Mouse (Mus musculus): Measurements from ENCODE around the gene Mob3b. TPM values are rescaled to one million over a fixed set of nuclear protein-coding genes. Genes with fewer than 3 reads are reported as not detected.

Gene Mob3b
- total and polyA plus RNA-seq, 2 experiments, result 16.5 to 18.3 TPM

DNA sequence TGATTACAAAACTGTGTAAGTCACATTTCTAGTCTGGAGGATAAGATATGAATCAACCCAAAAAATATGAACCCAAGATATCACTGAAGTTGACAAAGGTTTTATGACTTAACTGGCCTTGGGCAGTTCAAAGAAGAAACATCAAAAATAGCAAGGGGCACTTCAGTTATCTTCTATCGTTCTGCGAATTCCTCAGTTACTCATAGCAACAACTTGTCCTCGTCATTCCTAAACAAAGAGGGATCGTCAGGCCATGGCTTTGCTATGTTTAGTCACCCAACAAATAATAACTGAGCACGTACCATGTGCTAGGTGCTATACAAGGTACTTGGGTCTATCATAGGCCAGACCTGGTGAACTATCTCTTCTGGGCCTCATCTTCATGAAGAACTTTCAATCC is 10.7 kb downstream of the Mob3b start:
- 62% methylated on average over 5 of the region's 5 CpGs for WGBS
- DNase-seq (ENCODE audit: extremely low read depth, low read depth, low spot score), result no peak
- no peak overlapping the region for H3K27ac ChIP-seq (replicated peaks; ENCODE audit: insufficient read depth, low read depth, low read length)
- H3K27me3 ChIP-seq (ENCODE audit: control insufficient read depth, insufficient read depth, low read length), result no peaks in the 10 kb centered on the region
- TF ChIP-seq CTCF (IDR thresholded peaks at IDR 0.05; ENCODE audit: low read depth, low read length), result no peak
- TF ChIP-seq POLR2A (IDR thresholded peaks at IDR 0.05; ENCODE audit: extremely low read depth, insufficient read depth, low read length), result no peak
- peaks cover 32% of the 10 kb centered on the region; the same call in 1 of the 2 replicates for H3K79me2 ChIP-seq (ENCODE audit: control insufficient read depth, insufficient read depth, low read length)
- no peak overlapping the region for H3K4me3 ChIP-seq (ENCODE audit: insufficient read depth, low read depth, low read length)
- no peaks in the 10 kb centered on the region for H3K36me3 ChIP-seq (ENCODE audit: control insufficient read depth, insufficient read depth, low read length)
- no peak overlapping the region for H3K9ac ChIP-seq (ENCODE audit: low read depth, low read length)
- H3K4me1 ChIP-seq (ENCODE audit: control insufficient read depth, insufficient read depth, low read length), result peaks cover 17% of the 10 kb centered on the region; the same call in 1 of the 2 replicates

DNA sequence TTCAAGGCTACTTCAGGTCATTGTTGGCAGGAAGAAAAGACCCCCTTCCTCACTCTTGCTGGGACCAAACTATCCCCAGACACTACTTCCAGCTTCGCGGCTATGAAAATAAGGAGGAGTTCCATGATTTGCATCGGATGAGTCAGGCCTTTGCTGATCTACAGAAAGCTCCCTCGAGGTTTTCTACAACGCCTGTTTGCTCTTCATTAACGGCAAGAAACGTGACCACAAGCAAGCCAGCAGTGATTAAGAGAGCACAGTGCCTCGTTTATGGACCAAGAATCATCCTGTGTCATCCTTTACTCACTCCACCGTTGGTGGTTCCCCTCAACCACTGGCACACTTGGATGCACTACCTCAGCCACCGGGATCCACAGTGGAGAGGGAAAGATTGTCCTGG is 11.6 kb downstream of the Mob3b start:
- H3K79me2 ChIP-seq (ENCODE audit: control insufficient read depth, insufficient read depth, low read length), result peaks cover 34% of the 10 kb centered on the region; the same call in 1 of the 2 replicates
- WGBS, result 76% methylated on average over 10 of the region's 10 CpGs
- no peak for DNase-seq (ENCODE audit: extremely low read depth, low read depth, low spot score)
- H3K9ac ChIP-seq (ENCODE audit: low read depth, low read length), result no peak overlapping the region
- H3K4me3 ChIP-seq (ENCODE audit: insufficient read depth, low read depth, low read length), result no peak overlapping the region
- no peaks in the 10 kb centered on the region; the same call in 1 of the 2 replicates for H3K36me3 ChIP-seq (ENCODE audit: control insufficient read depth, insufficient read depth, low read length)
- H3K27ac ChIP-seq (replicated peaks; ENCODE audit: insufficient read depth, low read depth, low read length), result no peak overlapping the region
- peaks cover 16% of the 10 kb centered on the region; the same call in 1 of the 2 replicates for H3K4me1 ChIP-seq (ENCODE audit: control insufficient read depth, insufficient read depth, low read length)
- TF ChIP-seq CTCF (IDR thresholded peaks at IDR 0.05; ENCODE audit: low read depth, low read length) (no peak), POLR2A (IDR thresholded peaks at IDR 0.05; ENCODE audit: extremely low read depth, insufficient read depth, low read length) (no peak)
- no peaks in the 10 kb centered on the region for H3K27me3 ChIP-seq (ENCODE audit: control insufficient read depth, insufficient read depth, low read length)

DNA sequence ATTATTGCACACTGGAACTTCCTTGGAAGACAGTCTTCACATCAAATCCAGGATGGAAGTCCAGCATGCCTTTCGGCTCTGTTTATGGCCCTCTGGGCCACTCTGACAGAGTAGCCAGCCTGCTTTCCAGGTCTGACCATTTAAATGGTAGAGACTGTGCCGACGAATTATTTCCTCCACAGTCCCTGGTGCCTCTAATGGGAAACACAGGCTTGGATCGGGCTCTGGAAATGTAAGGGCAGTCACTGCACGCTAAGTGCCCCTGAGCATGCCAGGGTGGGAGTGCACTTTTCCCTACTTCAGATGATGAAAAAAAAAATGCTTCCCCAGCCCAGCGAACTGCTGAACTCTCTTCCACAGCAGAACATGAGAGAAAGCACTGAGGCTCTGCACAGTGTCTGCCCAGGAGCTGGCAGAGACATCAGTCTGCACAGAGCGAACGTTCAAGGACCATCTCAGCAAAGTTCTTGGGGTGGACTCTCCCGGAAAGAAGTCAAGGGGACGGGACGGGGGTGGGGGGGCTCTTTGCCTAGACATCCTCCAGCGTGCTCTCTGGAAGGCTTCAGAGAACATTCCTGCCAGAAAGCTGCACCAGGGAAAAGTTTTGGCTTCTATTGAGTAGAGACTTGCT is 13.7 kb downstream of the Mob3b start:
- Histone ChIP-seq H3K36me3 (ENCODE audit: control insufficient read depth, insufficient read depth, low read length) (no peaks in the 10 kb centered on the region; the same call in 1 of the 2 replicates), H3K4me3 (ENCODE audit: insufficient read depth, low read depth, low read length) (no peak overlapping the region), H3K27ac (replicated peaks; ENCODE audit: insufficient read depth, low read depth, low read length) (no peak overlapping the region), H3K9ac (ENCODE audit: low read depth, low read length) (no peak overlapping the region), H3K79me2 (ENCODE audit: control insufficient read depth, insufficient read depth, low read length) (peaks cover 39% of the 10 kb centered on the region), H3K27me3 (ENCODE audit: control insufficient read depth, insufficient read depth, low read length) (no peaks in the 10 kb centered on the region), H3K4me1 (ENCODE audit: control insufficient read depth, insufficient read depth, low read length) (peaks cover 15% of the 10 kb centered on the region; the same call in 1 of the 2 replicates)
- no peak for DNase-seq (ENCODE audit: extremely low read depth, low read depth, low spot score)
- TF ChIP-seq CTCF (IDR thresholded peaks at IDR 0.05; ENCODE audit: low read depth, low read length) (no peak), POLR2A (IDR thresholded peaks at IDR 0.05; ENCODE audit: extremely low read depth, insufficient read depth, low read length) (no peak)
- 85% methylated on average over 12 of the region's 12 CpGs for WGBS

DNA sequence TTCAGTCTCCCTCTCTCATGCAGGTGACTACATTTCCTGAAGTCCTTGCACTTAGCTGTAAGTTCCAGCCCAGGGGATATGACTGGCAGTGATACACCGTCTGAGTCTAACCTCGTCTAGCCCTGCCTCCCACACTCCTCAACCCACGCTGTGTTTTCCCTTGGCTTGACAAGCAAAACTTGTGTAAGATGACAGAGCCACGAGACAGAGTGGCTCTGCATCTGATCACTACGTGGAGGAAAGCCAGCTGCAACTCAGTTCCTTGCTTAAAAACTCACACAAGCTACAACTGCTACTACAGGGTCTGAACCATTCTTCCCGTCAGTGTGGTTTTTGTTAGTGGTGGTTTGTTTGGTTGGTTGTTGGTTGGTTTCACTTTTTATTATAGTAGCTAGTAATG is 17.0 kb downstream of the Mob3b start:
- 25% methylated on average over 6 of the region's 6 CpGs for WGBS
- Histone ChIP-seq H3K27me3 (ENCODE audit: control insufficient read depth, insufficient read depth, low read length) (no peaks in the 10 kb centered on the region), H3K36me3 (ENCODE audit: control insufficient read depth, insufficient read depth, low read length) (no peaks in the 10 kb centered on the region; the same call in 1 of the 2 replicates), H3K27ac (replicated peaks; ENCODE audit: insufficient read depth, low read depth, low read length) (no peak overlapping the region), H3K4me1 (ENCODE audit: control insufficient read depth, insufficient read depth, low read length) (peaks cover 13% of the 10 kb centered on the region), H3K4me3 (ENCODE audit: insufficient read depth, low read depth, low read length) (no peak overlapping the region), H3K79me2 (ENCODE audit: control insufficient read depth, insufficient read depth, low read length) (peaks cover 34% of the 10 kb centered on the region), H3K9ac (ENCODE audit: low read depth, low read length) (no peak overlapping the region)
- DNase-seq (ENCODE audit: extremely low read depth, low read depth, low spot score), result no peak
- TF ChIP-seq CTCF (IDR thresholded peaks at IDR 0.05; ENCODE audit: low read depth, low read length), result no peak
- TF ChIP-seq POLR2A (IDR thresholded peaks at IDR 0.05; ENCODE audit: extremely low read depth, insufficient read depth, low read length), result no peak

DNA sequence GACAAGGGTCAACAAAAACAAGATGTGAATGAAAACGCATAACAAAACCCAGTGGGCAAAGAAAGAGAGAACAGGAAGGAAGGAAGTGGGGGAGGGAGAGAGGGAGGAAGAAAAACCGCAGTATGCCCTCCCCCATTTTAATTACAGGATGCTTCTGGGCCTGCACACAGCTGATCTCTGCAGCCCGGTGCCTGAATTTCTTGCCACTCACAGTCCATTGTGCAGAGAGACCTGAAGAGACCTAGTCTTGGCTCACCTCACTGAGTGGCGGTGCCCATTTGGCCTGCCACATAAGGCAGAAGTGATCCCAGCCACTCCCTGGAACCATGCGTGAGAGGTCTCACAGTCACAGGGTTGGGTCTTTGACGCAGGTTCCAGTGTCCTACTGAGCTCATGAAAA is 19.2 kb downstream of the Mob3b start:
- Histone ChIP-seq H3K27me3 (ENCODE audit: control insufficient read depth, insufficient read depth, low read length) (no peaks in the 10 kb centered on the region), H3K9ac (ENCODE audit: low read depth, low read length) (no peak overlapping the region), H3K4me3 (ENCODE audit: insufficient read depth, low read depth, low read length) (no peak overlapping the region), H3K79me2 (ENCODE audit: control insufficient read depth, insufficient read depth, low read length) (peaks cover 26% of the 10 kb centered on the region), H3K4me1 (ENCODE audit: control insufficient read depth, insufficient read depth, low read length) (peaks cover 27% of the 10 kb centered on the region), H3K27ac (replicated peaks; ENCODE audit: insufficient read depth, low read depth, low read length) (0 out of 2 replicates have a peak overlapping the region, but pooled peaks have one; percentile 4), H3K36me3 (ENCODE audit: control insufficient read depth, insufficient read depth, low read length) (no peaks in the 10 kb centered on the region; the same call in 1 of the 2 replicates)
- DNase-seq (ENCODE audit: extremely low read depth, low read depth, low spot score), result peak; percentile 73
- 42% methylated on average over 6 of the region's 6 CpGs for WGBS
- TF ChIP-seq CTCF (IDR thresholded peaks at IDR 0.05; ENCODE audit: low read depth, low read length) (no peak), POLR2A (IDR thresholded peaks at IDR 0.05; ENCODE audit: extremely low read depth, insufficient read depth, low read length) (no peak)

DNA sequence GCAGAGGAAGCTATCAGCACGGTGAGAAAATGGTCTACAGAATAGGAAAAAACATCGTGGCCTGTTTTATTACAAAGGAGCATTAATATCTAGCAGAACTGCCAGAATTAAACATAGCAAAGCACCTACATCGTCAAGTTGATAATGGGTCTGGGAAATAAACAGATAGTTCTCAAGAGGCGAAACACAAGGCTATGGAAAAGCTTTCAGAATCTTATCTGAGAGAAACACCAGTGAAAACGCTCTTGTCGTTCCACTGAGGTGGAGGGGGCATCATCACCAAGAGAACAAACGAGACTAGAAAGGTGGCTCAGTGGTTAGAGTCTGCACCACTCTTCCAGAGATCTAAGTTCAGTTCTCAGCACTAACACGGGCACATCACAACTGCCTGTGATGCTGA is 20.3 kb downstream of the Mob3b start:
- H3K79me2 ChIP-seq (ENCODE audit: control insufficient read depth, insufficient read depth, low read length), result peaks cover 28% of the 10 kb centered on the region

More for the DNA sequence above, 20.3 kb downstream of the Mob3b start:
- WGBS, result 84% methylated on average over 8 of the region's 8 CpGs
- Histone ChIP-seq H3K4me1 (ENCODE audit: control insufficient read depth, insufficient read depth, low read length) (peaks cover 29% of the 10 kb centered on the region), H3K27ac (replicated peaks; ENCODE audit: insufficient read depth, low read depth, low read length) (no peak overlapping the region), H3K9ac (ENCODE audit: low read depth, low read length) (no peak overlapping the region), H3K4me3 (ENCODE audit: insufficient read depth, low read depth, low read length) (no peak overlapping the region), H3K27me3 (ENCODE audit: control insufficient read depth, insufficient read depth, low read length) (no peaks in the 10 kb centered on the region), H3K36me3 (ENCODE audit: control insufficient read depth, insufficient read depth, low read length) (no peaks in the 10 kb centered on the region; the same call in 1 of the 2 replicates)
- no peak for DNase-seq (ENCODE audit: extremely low read depth, low read depth, low spot score)
- TF ChIP-seq POLR2A (IDR thresholded peaks at IDR 0.05; ENCODE audit: extremely low read depth, insufficient read depth, low read length) (no peak), CTCF (IDR thresholded peaks at IDR 0.05; ENCODE audit: low read depth, low read length) (no peak)

All from liver, adult 2 months (tissue).